Mouse (Mus musculus): Measurements from ENCODE around the gene Rcn3.

DNA sequence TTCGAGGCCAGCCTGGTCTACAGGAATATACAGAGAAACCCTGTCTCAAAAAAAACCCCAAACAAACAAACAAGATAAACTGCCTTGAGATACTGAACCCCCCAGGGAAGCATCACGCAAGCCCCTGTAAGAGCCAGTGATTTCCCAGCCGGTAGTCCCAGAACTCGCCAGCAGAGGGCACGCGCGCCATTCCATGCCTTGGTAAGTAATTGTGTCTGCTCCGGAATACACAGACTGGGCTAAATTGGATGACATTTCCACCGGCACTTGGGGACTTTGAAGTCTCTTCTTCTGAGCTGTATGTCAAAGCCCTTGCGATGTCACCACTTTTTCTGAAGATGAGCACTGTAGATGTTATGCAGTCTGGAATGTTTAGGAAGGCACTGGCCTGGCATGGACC lies 12.2 kb downstream of the Rcn3 start:
- TF ChIP-seq CTCF (conservative IDR thresholded peaks at IDR 0.05; ENCODE audit: low read length) (peak; percentile 78), POU5F1 (IDR thresholded peaks at IDR 0.05; ENCODE audit: borderline replicate concordance, low read length) (no peak), NANOG (IDR thresholded peaks at IDR 0.05; ENCODE audit: borderline replicate concordance, low read length) (no peak)
